Comparison of ENCODE assay signal across 9 mouse cellular contexts in the genomic region with DNA sequence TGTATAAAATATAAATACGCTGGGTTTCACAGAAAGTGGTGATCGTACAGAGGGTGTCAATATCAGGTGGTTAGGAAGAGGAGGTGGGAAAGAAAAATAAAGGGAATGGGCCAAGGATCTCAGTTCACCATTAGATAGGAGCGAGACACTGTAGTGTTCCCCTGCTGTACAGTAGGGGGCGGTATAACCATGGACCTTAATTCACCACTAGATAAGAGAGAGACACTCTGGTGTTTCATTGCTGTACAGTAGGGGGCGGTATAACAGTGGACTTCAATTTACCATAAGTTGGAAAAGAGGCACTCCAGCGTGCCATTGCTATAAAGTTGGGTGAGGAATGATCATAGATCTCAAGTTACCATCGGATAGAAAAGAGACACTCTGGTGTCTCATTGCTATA.
DNase-seq lines count a peak whose midpoint lies in the region; ATAC-seq lines count a peak whose summit lies in the region.
"Had no signal": no experiment of that assay in that cellular context is flagged by ENCODE, and none has a peak within 500 bp of the region (broad histone marks: within the 10 kb centered on the region; RNA-seq: fewer than 3 reads in every experiment).

No protein-coding gene starts in this region.

- no peak overlapping the region for H3K9ac ChIP-seq in liver, embryonic 11.5 days (ENCODE audit: low read depth, low read length)
- H3K9ac ChIP-seq in liver, embryonic 12.5 days, result no peak overlapping the region
- H3K9ac ChIP-seq in embryonic facial prominence, embryonic 11.5 days (replicated peaks; ENCODE audit: low read length), result no peak overlapping the region
- H3K9ac ChIP-seq: limb, embryonic 13.5 days had no signal

- no peak overlapping the region for H3K4me3 ChIP-seq in liver, embryonic 11.5 days (ENCODE audit: low read depth, low read length)
- H3K4me3 ChIP-seq in liver, embryonic 12.5 days, result no peak overlapping the region
- H3K4me3 ChIP-seq in embryonic facial prominence, embryonic 11.5 days (ENCODE audit: low read depth, low read length), result no peak overlapping the region
- H3K4me3 ChIP-seq: limb, embryonic 13.5 days had no signal

- intact Hi-C loops in left cerebral cortex, postnatal 36 days (cut with DNase I), result loop anchor here (5.0 to 10.0 kb wide), 2 partner anchors 453 to 1395 kb away; a partner anchor contains a TSS

- H3K9me3 ChIP-seq in liver, embryonic 11.5 days (ENCODE audit: control insufficient read depth, low read length), result no peaks in the 10 kb centered on the region
- H3K9me3 ChIP-seq in liver, embryonic 12.5 days (replicated peaks), result no peaks in the 10 kb centered on the region
- H3K9me3 ChIP-seq in embryonic facial prominence, embryonic 11.5 days (replicated peaks; ENCODE audit: control insufficient read depth, low read length), result no peaks in the 10 kb centered on the region
- H3K9me3 ChIP-seq: limb, embryonic 13.5 days had no signal

- H3K36me3 ChIP-seq in liver, embryonic 11.5 days (ENCODE audit: control insufficient read depth, insufficient read depth, low read length), result no peaks in the 10 kb centered on the region
- H3K36me3 ChIP-seq in liver, embryonic 12.5 days, result no peaks in the 10 kb centered on the region
- no peaks in the 10 kb centered on the region for H3K36me3 ChIP-seq in embryonic facial prominence, embryonic 11.5 days (replicated peaks; ENCODE audit: control insufficient read depth, insufficient read depth, low read depth, low read length)
- H3K36me3 ChIP-seq: limb, embryonic 13.5 days had no signal

- no peak overlapping the region for H3K4me2 ChIP-seq in liver, embryonic 11.5 days
- H3K4me2 ChIP-seq in liver, embryonic 12.5 days, result no peak overlapping the region
- H3K4me2 ChIP-seq in embryonic facial prominence, embryonic 11.5 days (ENCODE audit: low read depth, low read length), result no peak overlapping the region
- H3K4me2 ChIP-seq: limb, embryonic 13.5 days had no signal

- H3K27ac ChIP-seq in liver, embryonic 11.5 days (ENCODE audit: low read depth, low read length), result no peak overlapping the region
- H3K27ac ChIP-seq in liver, embryonic 12.5 days, result no peak overlapping the region
- no peak overlapping the region for H3K27ac ChIP-seq in embryonic facial prominence, embryonic 11.5 days (replicated peaks; ENCODE audit: low read depth, low read length)
- H3K27ac ChIP-seq: limb, embryonic 13.5 days had no signal

- no peaks in the 10 kb centered on the region for H3K4me1 ChIP-seq in liver, embryonic 11.5 days (replicated peaks; ENCODE audit: control insufficient read depth, insufficient read depth, low read length)
- no peaks in the 10 kb centered on the region for H3K4me1 ChIP-seq in liver, embryonic 12.5 days
- H3K4me1 ChIP-seq in embryonic facial prominence, embryonic 11.5 days (ENCODE audit: control insufficient read depth, insufficient read depth, low read length), result no peaks in the 10 kb centered on the region
- H3K4me1 ChIP-seq: limb, embryonic 13.5 days had no signal

- no peak for DNase-seq in liver, embryonic 11.5 days (ENCODE audit: low spot score)
- DNase-seq in adrenal gland, postnatal 25 days, result peak; percentile 21
- DNase-seq in embryonic facial prominence, embryonic 11.5 days (ENCODE audit: low spot score), result peak; percentile 81
- peak; percentile 9 for DNase-seq in kidney, adult 18-20 months
- DNase-seq in left cerebral cortex, postnatal 36 days (ENCODE audit: low spot score in 2 of 2), result peak; percentile 6 to 14
- DNase-seq in retina, postnatal 7 days (ENCODE audit: low read depth, low spot score), result peak; percentile 20
- no peak for DNase-seq in yolk sac, embryonic 10.5 days (ENCODE audit: low spot score)

- ATAC-seq in liver, embryonic 11.5 days (replicated peaks; ENCODE audit: low FRiP score), result peak; percentile 53; the same call in 1 of the 2 replicates
- ATAC-seq in liver, embryonic 12.5 days, result no peak
- peak; percentile 81 for ATAC-seq in embryonic facial prominence, embryonic 11.5 days (replicated peaks; ENCODE audit: insufficient number of reproducible peaks, low FRiP score, low TSS enrichment, low read depth)

- H3K27me3 ChIP-seq in liver, embryonic 11.5 days (replicated peaks; ENCODE audit: control insufficient read depth, insufficient read depth, low read length), result no peaks in the 10 kb centered on the region
- no peaks in the 10 kb centered on the region for H3K27me3 ChIP-seq in liver, embryonic 12.5 days (replicated peaks)
- no peaks in the 10 kb centered on the region for H3K27me3 ChIP-seq in embryonic facial prominence, embryonic 11.5 days (ENCODE audit: control insufficient read depth, insufficient read depth, low read length)
- H3K27me3 ChIP-seq: limb, embryonic 13.5 days had no signal

- 39% methylated on average over 7 of the region's 7 CpGs for WGBS in liver, embryonic 11.5 days
- WGBS in liver, embryonic 12.5 days (ENCODE audit: insufficient replicate concordance), result 29% methylated on average over 7 of the region's 7 CpGs
- 31% methylated on average over 7 of the region's 7 CpGs for WGBS in embryonic facial prominence, embryonic 11.5 days

Comparison
In these comparisons a context has a peak if more than half of its experiments do, and no peak if none do; other contexts are left out.
1. DNase-seq: peak in adrenal gland, postnatal 25 days (single experiment), embryonic facial prominence, embryonic 11.5 days (single experiment), kidney, adult 18-20 months (single experiment), left cerebral cortex, postnatal 36 days (2 of 2) and retina, postnatal 7 days (single experiment); none in liver, embryonic 11.5 days (single experiment) and yolk sac, embryonic 10.5 days (single experiment).